Mouse (Mus musculus): ENCODE measurements around the gene Cacna1d. TPM values are rescaled to one million over a fixed set of nuclear protein-coding genes. Genes with fewer than 3 reads are reported as not detected.
A peak's percentile ranks its signal among the peaks of the same experiment; 100 is the strongest.

Gene Cacna1d
- total RNA-seq, 2 experiments from 2014 or later = 43.1 to 59.1 TPM

DNA sequence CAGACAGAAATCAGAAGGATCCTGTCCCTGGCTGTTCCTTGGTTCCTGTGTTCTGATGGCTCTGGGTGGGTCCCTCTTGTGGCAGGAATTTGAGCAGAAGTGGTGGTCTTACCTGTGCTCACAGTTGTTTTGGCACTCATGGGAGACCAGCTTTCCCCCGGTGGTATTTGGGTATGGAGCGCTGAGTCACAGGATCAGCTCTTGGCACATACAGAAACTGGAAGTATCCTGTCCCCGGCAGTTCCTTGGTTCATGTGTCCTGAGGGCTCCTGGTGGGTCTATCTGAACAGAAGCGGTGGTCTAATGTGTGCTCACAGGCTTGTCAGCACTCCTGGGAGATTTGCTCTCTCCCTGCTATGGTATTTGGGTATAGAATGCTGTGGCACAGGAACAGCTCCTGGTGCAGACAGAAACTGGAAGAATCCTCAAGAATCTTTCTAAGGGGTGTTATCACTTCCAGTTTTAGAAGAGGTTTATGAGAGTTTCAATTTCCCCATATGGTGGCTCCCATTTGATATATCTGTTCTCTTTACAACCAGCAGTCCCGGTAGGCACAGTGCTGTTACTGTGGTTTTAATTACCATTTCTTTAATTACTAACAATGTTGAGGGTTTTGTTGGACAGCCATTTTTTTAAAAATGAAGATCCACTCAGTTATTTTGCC, 300.8 kb downstream of the Cacna1d start:
- intact Hi-C loops (cut with DNase I) = no loop called here
- no peak for DNase-seq (ENCODE audit: low spot score in 2 of 2)

DNA sequence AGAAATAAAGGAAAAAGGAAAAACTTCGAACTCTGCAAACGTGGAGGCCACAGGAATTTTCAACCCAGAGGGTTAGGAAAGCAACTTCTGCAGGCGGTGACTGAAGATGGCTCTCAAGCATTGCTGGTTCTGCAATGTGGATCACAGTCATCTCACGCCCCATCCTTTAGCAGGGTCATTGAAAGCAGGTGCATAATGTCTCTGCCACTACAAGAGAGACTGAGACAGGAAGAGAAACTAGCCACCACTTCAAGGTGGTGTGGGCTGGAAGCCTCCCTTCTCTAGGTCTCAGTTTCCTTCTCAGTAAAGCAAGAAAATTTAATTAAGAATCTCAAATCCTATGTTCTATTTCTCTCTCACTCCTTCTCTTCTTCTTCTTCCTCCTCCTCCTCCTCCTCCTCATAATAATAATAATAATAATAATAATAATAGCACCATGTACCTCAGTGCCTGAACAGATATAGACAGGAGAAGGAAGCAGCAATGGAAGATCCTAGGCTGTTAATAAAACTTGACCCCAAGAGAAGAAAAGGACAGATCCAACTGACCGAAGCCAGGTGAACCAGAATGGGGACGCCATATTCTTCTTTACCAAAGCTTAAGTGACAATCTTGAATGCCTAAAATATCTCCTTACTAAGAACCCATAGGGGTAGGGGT, 305.5 kb downstream of the Cacna1d start:
- no peak for DNase-seq (ENCODE audit: low spot score in 2 of 2)
- intact Hi-C loops (cut with DNase I) = no loop called here

DNA sequence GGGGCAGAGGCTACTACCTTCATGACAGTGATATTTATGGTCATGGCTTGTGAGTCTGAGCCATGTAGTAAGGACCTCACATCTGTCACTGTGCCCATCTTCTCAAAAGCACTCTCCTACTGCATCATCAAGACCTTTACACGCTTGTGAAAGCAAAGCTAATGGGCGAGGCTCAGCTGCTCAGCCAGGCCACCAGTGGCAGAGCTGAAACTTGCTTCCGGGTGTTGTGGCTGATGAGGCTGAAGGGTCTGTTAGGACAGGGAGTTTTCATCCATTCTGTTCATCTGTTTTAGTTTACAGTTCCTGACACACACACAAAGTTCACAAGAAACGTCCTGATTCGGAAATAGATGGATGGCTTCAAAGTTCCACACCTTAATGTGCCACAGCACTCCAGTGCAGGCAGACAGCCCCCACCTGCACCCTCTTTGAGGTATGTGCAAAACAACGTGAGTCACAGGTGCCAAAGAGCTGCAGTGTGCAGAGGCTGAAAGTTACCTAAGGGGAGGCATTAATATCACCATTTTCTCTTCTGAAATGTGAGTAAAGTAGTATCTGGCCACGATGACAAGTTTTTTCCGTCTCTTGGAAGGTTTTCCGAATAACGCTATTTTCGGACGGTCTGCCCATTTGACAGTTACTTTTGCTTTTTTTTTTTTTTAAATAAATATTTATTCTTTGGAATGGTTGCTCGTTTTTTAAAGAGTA, 306.7 kb downstream of the Cacna1d start:
- no peak for DNase-seq (ENCODE audit: low spot score in 2 of 2)
- intact Hi-C loops (cut with DNase I) = no loop called here

DNA sequence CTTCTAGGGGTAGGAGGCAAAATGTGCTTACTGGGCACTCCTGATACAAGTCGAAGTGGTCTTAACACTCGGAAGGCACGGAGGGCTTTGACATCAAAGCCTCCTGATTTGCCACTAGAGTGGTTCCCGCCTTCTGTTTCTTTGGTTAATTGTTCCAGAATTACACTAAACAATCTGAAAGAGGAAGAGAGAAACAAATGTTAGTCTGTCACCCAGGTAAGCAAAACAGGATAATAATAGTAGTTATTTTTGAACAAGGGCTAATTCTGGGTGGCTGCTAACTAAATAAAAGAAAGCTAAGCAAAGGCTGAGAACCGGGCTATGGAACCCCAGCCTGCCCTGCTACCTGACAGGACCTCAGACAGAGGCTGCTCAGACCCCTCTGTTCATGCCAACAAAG, 307.2 kb downstream of the Cacna1d start:
- intact Hi-C loops (cut with DNase I) = no loop called here
- DNase-seq (ENCODE audit: low spot score in 2 of 2) = no peak

DNA sequence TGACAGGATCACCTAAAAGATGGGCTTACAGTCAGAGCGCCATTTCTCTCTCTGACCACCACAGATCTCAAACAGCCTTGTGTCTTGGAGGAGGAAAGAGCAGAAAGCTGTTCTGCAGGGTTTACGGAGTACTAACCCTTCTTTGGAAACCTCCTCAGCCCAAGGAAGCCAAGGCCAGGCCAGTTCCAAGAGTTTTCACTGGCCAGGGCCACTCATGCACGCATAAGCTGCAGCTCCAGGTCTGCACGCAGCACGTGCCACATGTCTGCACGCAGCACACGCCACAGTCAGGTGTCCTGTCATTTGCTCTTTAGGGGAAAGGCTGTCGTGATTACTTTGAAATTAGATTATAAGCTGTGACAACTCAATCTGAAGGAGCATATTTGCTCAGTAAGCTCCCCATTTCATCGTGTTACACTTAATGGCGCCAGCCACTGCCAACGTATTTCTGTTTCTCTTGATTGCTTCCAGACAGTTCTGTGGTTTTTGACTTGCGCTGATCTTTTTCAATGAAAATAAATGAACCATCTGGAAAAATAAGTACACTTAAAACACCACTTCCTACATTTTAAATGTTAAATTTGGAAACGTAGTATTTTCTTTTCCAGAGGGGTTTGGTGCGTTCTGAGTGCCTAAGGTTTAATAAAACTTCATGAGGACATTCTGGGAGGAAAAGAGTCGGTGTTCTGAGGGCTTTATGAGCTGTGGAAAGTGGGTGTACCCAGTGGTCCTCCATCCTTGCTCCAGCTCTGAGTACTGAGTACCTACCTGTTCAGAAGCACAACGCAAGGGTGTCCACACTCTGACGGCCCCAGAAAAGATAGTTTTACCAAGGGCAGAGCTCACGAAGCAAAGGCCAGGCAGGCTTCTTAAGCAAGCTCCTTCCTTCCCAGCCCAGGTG, 308.4 kb downstream of the Cacna1d start:
- DNase-seq (ENCODE audit: low spot score in 2 of 2) = no peak
- intact Hi-C loops (cut with DNase I) = no loop called here

DNA sequence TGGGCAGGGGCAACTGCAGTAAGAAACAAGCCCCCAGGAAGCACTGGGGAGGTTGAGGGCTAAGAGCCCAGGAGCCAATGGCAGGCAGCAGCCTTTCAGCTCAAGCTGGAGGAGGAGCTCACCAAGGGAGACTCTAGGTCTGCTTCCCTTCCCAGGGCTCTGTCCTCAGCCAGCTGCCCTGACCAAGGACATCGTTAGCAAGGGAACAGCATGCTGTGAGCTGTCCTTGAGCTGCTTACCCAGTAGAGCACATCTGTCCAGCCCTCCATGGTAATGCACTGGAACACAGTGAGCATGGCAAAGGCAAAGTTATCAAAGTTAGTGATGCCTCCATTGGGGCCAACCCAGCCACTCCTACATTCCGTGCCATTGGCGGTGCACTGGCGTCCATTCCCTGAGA, 312.9 kb downstream of the Cacna1d start:
- intact Hi-C loops (cut with DNase I) = no loop called here

DNA sequence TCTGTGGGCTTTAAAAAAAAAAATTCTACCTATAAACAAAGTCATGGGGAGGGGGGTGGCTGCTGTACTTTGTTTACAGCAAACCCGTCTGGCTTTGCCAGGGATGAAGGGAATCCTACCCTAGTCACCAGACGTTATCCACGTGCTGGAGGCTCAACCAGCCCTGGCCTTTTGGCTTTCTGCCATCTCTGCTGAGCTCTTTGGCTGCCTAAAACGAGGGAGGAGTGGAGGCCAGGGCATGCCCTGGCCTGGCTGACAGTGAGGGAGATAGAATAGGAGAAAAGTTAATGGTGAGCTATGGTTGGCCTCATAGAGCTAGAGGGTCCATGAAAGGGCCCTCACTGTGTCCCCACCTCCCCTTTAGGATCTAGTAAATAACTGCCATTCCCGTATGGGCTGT, 313.4 kb downstream of the Cacna1d start:
- no peak for DNase-seq (ENCODE audit: low spot score in 2 of 2)
- intact Hi-C loops (cut with DNase I) = no loop called here

More for the DNA sequence above, 312.9 kb downstream of the Cacna1d start:
- no peak for DNase-seq (ENCODE audit: low spot score in 2 of 2)

DNA sequence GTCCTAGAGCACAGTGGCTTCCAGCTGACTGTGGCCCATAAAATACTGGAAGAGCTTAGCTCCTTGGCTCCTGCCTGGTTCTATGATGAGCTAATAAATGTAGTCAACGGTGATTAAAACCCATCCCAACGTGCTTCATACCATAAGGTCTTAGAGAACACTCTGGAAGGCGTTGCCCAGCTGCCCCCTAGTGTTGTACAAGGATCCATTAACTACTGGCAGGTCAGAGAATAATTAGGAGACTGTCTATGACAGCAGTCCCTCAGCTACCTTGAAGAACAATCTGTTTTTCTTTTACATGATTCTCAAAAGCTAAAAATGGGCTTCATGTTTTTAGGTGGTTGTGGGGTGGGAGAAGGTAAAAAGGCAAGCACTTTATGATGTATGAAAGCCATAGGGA, 315.9 kb downstream of the Cacna1d start:
- no peak for DNase-seq (ENCODE audit: low spot score in 2 of 2)
- intact Hi-C loops (cut with DNase I) = no loop called here

DNA sequence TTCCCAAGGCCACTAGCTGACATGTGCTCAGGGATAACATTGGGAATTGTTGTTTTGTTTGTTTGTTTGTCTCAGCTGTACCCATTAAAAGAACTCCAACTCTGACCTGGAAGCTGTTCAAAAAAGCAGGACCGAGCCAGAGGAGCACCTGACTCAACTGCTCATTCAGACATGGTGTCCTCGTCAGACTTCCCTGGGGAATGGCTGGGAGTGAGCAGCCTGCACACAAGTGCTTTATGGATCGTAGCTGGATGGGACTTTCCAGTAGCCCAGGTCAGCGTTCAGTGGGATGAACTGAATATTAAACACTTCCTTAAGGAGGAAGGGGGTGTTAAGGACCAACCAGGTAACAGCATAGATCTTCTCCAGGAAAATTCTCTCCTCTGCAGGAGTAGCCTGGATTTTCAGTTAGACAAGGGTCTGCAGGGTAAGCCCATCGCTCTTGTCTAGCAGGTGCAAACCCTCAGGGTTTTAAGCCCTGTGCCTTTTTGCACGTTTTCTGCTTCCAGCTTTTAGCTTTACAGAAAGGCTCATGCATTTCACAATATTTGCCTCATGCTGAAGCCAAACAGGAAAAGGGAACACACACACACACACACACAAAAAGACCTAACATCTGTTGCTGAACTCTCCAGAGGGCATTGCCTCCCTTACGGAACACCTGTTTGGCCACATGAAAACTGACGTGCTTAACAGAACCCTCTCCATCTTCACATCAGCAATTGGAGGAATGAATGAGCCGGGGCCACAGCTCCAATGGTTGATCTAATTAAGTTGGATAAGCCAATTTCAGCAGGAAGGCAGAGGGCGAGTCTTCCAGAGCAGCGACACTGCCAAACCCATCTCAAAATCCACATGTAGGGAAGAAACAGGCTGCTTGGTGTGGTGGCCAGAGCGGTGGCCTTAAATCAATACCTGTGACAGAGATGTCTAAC, 318.2 kb downstream of the Cacna1d start:
- intact Hi-C loops (cut with DNase I) = no loop called here
- no peak for DNase-seq (ENCODE audit: low spot score in 2 of 2)

DNA sequence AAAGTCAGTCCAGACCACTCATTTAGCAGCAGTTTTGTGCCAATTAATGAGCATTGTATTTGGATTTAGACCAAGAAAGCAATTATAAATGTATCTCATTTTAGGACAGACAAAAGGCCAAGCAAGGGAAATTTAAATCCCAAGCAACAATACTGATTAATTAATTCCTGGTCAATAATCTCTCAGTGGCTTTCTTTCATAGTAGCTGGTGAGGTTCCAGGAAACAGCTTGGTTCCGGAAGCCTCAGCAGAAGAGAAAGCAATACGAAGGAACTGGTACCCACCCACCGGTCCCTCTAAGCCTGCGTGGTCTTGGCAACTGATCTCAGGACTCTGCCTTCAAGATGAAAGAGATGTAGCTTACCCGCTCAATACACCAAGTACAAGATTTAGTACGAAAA, 319.7 kb downstream of the Cacna1d start:
- intact Hi-C loops (cut with DNase I) = no loop called here
- no peak for DNase-seq (ENCODE audit: low spot score in 2 of 2)

DNA sequence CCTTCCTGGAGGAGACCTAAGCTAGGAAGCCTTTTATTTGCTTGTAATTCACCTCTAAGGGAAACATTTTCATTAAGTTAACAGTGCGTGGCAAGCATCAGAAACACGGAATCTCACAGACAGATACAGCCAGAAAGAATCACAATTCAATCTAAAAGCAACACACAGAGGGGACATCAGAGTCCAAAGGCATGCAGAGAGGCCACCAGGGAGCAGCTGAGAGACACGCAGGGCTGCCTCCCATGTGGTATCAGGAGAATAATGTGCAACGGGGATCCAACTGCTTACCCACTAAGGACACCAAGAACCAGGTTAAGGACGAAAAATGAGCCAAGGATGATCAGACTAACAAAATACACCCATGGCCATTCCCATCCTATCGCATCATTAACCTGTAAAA, 320.2 kb downstream of the Cacna1d start:
- no peak for DNase-seq (ENCODE audit: low spot score in 2 of 2)
- intact Hi-C loops (cut with DNase I) = no loop called here

DNA sequence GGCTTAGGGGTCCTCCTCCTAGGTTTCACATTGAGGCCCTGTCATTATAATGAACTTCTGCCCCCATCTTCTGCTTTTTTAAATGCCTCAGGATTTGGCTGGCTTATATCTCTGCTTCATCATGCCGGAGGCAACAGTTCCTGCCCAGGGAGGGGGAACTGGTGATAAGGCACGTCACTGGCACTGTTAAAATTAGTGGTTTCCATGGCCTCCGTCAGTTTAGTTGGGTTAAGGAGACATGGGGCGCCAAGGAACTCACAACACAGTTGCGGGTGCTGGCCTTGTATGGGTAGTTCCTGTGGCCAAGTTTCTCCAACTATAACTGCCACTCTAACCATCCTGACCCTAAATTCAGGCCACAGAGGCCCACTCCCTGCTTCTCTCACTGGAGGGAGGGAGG, 321.8 kb downstream of the Cacna1d start:
- intact Hi-C loops (cut with DNase I) = no loop called here
- DNase-seq (ENCODE audit: low spot score in 2 of 2) = peak in 1 of 2 experiments; percentile 21

DNA sequence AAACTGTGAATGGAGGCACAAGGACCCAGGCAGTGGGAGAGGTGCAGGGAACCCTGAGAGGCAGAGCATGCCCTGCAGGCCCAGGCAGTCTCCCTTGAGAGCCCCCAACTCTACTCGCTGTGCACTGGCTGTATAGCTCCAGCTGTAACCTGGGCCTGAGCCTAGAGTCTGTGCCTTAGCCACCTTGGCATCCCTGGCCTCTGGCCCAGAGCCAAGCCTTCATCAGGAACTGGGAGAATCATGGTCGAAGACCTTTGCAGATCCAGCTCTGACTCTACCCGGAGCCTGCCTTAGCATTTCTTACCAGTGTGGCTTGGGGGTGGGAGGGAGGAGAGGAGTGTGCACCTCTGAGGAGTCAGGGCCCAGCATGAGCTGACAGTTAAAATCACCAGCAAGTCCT, 322.4 kb downstream of the Cacna1d start:
- no peak for DNase-seq (ENCODE audit: low spot score in 2 of 2)
- intact Hi-C loops (cut with DNase I) = no loop called here

DNA sequence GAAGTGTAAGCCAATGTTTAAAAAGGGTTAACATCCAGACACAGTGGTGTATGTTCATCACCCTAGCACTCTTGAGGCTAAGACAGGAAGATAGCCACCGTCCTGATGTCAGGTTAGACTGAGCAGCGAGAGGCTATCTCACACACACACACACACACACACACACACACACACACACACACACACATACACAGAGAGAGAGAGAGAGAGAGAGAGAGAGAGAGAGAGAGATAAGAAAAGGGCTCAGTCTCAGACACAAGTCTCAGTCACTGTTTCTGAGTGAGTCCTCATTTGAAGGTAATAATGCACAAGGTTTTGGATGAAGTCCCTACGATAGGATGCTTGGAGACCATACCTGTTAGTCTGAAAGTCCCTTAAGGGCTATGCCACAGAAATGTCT, 322.9 kb downstream of the Cacna1d start:
- DNase-seq (ENCODE audit: low spot score in 2 of 2) = no peak
- intact Hi-C loops (cut with DNase I) = no loop called here

DNA sequence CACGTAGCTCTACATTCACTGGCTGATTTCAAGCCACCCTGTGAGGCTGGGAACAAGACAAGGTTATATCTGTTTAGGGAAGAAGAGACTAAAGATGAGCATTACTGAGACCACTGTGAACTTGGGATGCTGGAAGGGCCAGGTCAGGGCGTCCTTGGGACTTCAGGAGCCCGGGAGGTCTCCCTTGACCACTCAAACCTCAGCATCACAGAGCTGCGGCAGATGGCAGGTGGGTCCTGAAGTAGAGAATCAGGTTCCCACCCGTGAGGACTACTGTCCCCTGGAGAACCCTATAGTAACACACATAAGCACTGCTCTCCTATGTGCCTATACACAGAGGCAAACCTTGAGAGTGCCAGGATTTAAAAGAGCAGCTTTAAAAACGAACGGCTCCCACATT, 323.6 kb downstream of the Cacna1d start:
- intact Hi-C loops (cut with DNase I) = no loop called here
- no peak for DNase-seq (ENCODE audit: low spot score in 2 of 2)

DNA sequence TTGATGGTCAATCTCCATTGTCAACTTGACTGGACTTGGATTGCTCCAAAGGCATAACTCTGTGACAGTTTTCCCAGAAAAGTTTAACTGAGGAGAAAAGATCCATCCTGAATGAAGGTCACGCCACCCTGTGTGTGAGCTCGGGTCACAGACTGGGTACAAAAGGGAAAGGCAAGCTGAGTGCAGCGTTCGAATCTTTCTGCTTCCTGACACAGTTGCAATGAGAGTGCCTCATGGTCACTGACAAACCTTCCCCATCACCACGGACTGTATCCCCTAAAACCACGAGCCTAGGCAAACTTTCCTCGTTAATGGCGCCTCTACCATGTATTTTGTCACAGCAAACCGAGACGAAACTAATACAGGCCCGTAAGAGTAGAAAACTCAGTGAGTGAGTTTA, 325.2 kb downstream of the Cacna1d start:
- no peak for DNase-seq (ENCODE audit: low spot score in 2 of 2)
- intact Hi-C loops (cut with DNase I) = no loop called here

DNA sequence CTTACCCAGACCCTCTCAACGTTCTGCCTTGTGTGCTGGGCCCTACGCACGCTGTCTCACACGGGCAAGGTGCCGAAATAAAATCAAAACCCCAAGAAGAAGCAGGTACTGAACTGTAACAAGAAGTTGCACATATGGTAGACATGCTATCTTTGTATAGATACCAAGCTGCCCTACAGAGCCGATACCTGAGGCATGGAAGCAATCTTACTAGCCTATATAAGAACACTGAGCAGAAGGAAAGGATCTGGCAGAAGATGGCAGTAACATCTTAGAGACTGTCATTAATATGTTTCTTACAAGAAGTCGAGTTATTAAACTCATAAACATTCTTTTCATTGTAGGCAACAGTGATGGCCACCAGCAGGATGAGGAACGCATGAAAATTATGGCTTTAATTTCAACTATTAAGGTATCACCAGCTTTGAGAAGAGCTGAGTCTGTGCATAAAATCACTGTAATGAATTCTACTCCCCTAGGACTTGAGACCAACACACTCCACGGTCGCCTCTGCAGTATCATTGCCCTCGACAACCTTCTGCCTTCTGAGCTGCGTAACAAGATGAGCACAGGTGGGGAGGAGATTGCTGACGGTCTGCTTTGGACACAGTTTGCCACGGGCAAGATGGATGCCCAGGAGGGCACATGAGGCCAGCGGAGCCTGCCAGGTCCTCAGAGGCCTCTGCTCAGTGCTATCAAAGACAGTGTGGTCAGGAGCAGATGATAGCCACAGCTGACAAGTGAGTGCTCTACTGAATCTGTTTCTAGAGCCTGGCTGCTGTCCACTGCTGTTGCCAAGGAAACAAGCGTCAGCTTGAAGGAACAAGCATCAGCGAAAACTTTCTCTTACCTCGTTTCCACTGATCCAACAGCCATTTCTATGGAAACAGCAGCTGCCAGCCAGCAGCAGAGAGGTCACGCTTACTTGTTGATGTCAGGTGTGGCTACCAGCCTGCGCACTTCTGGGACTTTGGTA, 327.2 kb downstream of the Cacna1d start:
- intact Hi-C loops (cut with DNase I) = no loop called here
- DNase-seq (ENCODE audit: low spot score in 2 of 2) = peak; percentile 69 to 85

DNA sequence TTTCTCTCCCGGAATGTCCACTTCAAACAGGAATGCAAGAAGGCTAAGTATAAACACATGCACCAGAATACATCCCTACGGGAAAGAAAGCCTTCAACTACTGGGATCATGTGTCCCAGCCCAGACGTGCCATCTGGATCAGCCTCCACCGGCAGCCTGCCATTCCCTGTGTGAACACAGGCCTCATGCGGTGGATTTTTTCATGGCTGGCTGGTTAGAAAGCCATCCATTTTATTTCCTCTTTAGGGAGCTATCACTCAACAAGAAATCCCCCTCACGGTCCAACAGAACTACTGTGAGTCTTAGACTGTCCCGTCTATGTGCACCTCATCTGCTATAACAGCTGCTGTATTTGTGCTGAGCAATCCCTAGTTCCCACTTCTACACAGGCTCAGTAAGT, 343.5 kb downstream of the Cacna1d start:
- DNase-seq (ENCODE audit: low spot score in 2 of 2) = peak in 1 of 2 experiments; percentile 56
- intact Hi-C loops (cut with DNase I) = no loop called here
